Mouse (Mus musculus) thymus, adult 2 months (tissue): ENCODE measurements around the gene Apba2.
A peak's percentile ranks its signal among the peaks of the same experiment; 100 is the strongest.

ENCODE experiments used
- CTCF ChIP-seq: fragments of 200-500 bp; IDR thresholded peaks from 2 replicates; pipeline ENCODE4 v1.5.1; 2012; ENCODE audit warnings: mild to moderate bottlenecking, control low read depth, low read length, moderate library complexity, borderline replicate concordance; ENCODE audit not compliant: control insufficient read depth, poor library complexity, insufficient read depth; ENCODE audit errors: extremely low read depth
- POLR2A ChIP-seq: fragments of 200-500 bp; IDR thresholded peaks from 2 replicates; pipeline ENCODE4 v1.6.1; 2012; ENCODE audit warnings: mild to moderate bottlenecking, low read length, control low read depth, moderate library complexity; ENCODE audit not compliant: control insufficient read depth, poor library complexity, insufficient read depth; ENCODE audit errors: extremely low read depth

DNA sequence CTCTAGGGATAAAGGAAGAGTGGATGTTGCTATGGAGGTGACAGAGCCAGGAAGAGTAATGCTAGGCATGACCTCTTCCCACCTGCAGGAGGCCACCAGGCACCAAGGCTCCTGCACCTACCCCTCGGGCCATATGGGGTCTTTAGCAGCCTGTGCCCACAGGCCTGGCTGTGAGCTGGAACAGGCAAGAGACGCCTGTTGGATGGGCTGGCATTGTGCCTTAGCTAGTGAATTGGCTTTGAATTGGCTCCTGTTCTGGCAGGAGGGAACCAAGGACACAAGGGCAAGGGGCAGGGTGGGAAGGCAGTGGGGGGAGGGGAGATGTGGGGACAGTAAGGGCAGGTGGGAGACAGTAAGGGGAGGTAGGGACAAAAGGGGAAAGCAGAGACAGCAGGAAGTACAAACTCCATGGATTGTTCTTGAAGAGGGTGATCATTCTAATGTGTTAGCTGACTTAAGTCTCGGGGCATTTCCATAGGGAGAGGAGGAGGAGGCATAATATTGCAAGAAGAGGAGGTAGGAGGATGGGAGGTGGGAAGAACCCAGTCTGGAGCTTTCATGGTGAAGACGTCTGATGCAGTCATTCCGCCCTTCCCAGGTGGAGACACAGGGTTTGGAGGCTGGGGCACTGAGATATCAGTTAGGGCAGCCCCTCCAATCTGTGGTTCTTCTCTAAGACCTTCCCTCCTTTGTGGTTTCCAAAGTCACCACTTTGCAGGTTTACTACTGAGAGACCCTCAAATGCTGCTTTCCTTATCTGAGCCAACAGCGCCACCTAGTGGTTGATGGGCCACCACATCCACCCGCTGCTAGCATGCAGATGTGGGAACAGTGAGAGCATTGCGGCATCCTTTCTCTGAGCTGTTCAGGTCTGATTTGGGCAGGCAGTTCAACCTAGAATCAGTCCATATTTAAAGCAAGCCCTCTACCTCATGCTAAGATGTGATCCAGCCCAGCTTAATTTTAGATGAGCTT is 240.1 kb downstream of the Apba2 start:
- TF ChIP-seq POLR2A (no peak), CTCF (peak; percentile 78; the same call in 1 of the 2 replicates)
